Mouse (Mus musculus) forebrain, embryonic 16.5 days (tissue): ENCODE measurements around the gene Tbc1d5. TPM values are rescaled to one million over a fixed set of nuclear protein-coding genes. Genes with fewer than 3 reads are reported as not detected.

ENCODE experiments used
- ATAC-seq: fragments of 200-750 bp; cut with Nextera tagmentation; 2 replicates; pipeline ENCODE4 v1.8.0; 2017; ENCODE audit warnings: mild to moderate bottlenecking, moderate library complexity
- H3K27ac ChIP-seq: fragments of 300-500 bp; sonication (generic); 2 replicates; pipeline ENCODE4 v1.5.1; 2014; ENCODE audit warnings: low read length, control low read depth
- H3K27me3 ChIP-seq: fragments of 300-500 bp; sonication (generic); replicated peaks from 2 replicates; pipeline ENCODE4 v1.6.1; 2014; ENCODE audit warnings: low read length; ENCODE audit not compliant: control insufficient read depth, insufficient read depth
- H3K36me3 ChIP-seq: fragments of 300-500 bp; sonication (generic); 2 replicates; pipeline ENCODE4 v1.6.1; 2014; ENCODE audit not compliant: control insufficient read depth, insufficient read depth
- H3K4me1 ChIP-seq: fragments of 300-500 bp; sonication (generic); replicated peaks from 2 replicates; pipeline ENCODE4 v1.6.1; 2014; ENCODE audit warnings: low read length; ENCODE audit not compliant: control insufficient read depth, insufficient read depth
- H3K4me2 ChIP-seq: fragments of 300-500 bp; sonication (generic); 2 replicates; pipeline ENCODE4 v1.6.1; 2014; ENCODE audit warnings: mild to moderate bottlenecking, low read length, control low read depth
- H3K4me3 ChIP-seq: fragments of 300-500 bp; sonication (generic); replicated peaks from 2 replicates; pipeline ENCODE4 v1.5.1; 2014; ENCODE audit warnings: mild to moderate bottlenecking, low read length, control low read depth
- H3K9ac ChIP-seq: fragments of 300-500 bp; sonication (generic); replicated peaks from 2 replicates; pipeline ENCODE4 v1.6.1; 2014; ENCODE audit warnings: low read depth, low read length, control low read depth
- H3K9me3 ChIP-seq: fragments of 300-500 bp; sonication (generic); 2 replicates; pipeline ENCODE4 v1.6.1; 2016; ENCODE audit warnings: low read length; ENCODE audit not compliant: control insufficient read depth
- WGBS: fragments of 180-500 bp; shearing (Covaris S2); extraction: QIAGEN DNeasy Blood & Tissue Kit; methylation state at CpG from one replicate; pipeline ENCODE4 v1.1.7; 2014; 5-methylcytosine and 5-hydroxymethylcytosine counted together
- polyA plus RNA-seq: library from polyadenylated mRNA; unstranded; fragments of >200 nt; fragmentation: Nextera tagmentation; extraction: Ambion mirVana; gene quantifications from 2 replicates; pipeline ENCODE4 v1.2.1, GENCODE M21; 2015

The Tbc1d5 gene
- polyA plus RNA-seq, 1 experiment from 2014 or later, result 8.1 TPM

- Histone ChIP-seq H3K4me2 (no peak overlapping the region), H3K9ac (no peak overlapping the region), H3K4me1 (0 out of 2 replicates have a peak, but pooled peaks cover 5% of the 10 kb centered on the region), H3K9me3 (no peaks in the 10 kb centered on the region), H3K27ac (no peak overlapping the region), H3K27me3 (no peaks in the 10 kb centered on the region), H3K36me3 (no peaks in the 10 kb centered on the region), H3K4me3 (no peak overlapping the region)
- 39% methylated on average over 8 of the region's 8 CpGs for WGBS
- ATAC-seq, result no peak
Measured at GRCm38 (mm10) chr17:50802380-50802779, 376.8 kb downstream of the Tbc1d5 start.

GRCm38 (mm10) chr17:50795445-50796095 is 383.6 kb downstream of the Tbc1d5 start:
- ATAC-seq, result peak; percentile 89
- H3K27ac ChIP-seq, result no peak overlapping the region
- no peaks in the 10 kb centered on the region for H3K9me3 ChIP-seq
- H3K4me2 ChIP-seq, result no peak overlapping the region
- H3K27me3 ChIP-seq, result no peaks in the 10 kb centered on the region
- no peak overlapping the region for H3K4me3 ChIP-seq
- H3K36me3 ChIP-seq, result no peaks in the 10 kb centered on the region
- H3K4me1 ChIP-seq, result no peaks in the 10 kb centered on the region
- H3K9ac ChIP-seq, result no peak overlapping the region
- WGBS, result 75% methylated on average over 6 of the region's 6 CpGs

GRCm38 (mm10) chr17:50791671-50792070 is 387.5 kb downstream of the Tbc1d5 start:
- H3K4me3 ChIP-seq, result no peak overlapping the region
- ATAC-seq, result no peak
- no peaks in the 10 kb centered on the region for H3K4me1 ChIP-seq
- H3K4me2 ChIP-seq, result no peak overlapping the region
- no peaks in the 10 kb centered on the region for H3K27me3 ChIP-seq
- 90% methylated on average over 2 of the region's 2 CpGs for WGBS
- H3K9me3 ChIP-seq, result no peaks in the 10 kb centered on the region
- no peak overlapping the region for H3K27ac ChIP-seq
- no peak overlapping the region for H3K9ac ChIP-seq
- H3K36me3 ChIP-seq, result no peaks in the 10 kb centered on the region

- H3K4me3 ChIP-seq, result no peak overlapping the region
- H3K4me1 ChIP-seq, result no peaks in the 10 kb centered on the region
- H3K9me3 ChIP-seq, result no peaks in the 10 kb centered on the region
- H3K36me3 ChIP-seq, result no peaks in the 10 kb centered on the region
- no peak overlapping the region for H3K9ac ChIP-seq
- H3K27me3 ChIP-seq, result no peaks in the 10 kb centered on the region
- H3K4me2 ChIP-seq, result no peak overlapping the region
- H3K27ac ChIP-seq, result no peak overlapping the region
- WGBS, result 92% methylated on average over 4 of the region's 4 CpGs
- no peak for ATAC-seq
Measured at GRCm38 (mm10) chr17:50788835-50789234, 390.3 kb downstream of the Tbc1d5 start.

- Histone ChIP-seq H3K4me1 (no peaks in the 10 kb centered on the region), H3K9ac (no peak overlapping the region), H3K27me3 (no peaks in the 10 kb centered on the region), H3K27ac (no peak overlapping the region), H3K4me3 (no peak overlapping the region), H3K9me3 (no peaks in the 10 kb centered on the region), H3K36me3 (no peaks in the 10 kb centered on the region), H3K4me2 (no peak overlapping the region)
- 76% methylated on average over 3 of the region's 3 CpGs for WGBS
- ATAC-seq, result peak; percentile 78
Measured at GRCm38 (mm10) chr17:50775247-50775646, 403.9 kb downstream of the Tbc1d5 start.

GRCm38 (mm10) chr17:50764387-50764786 is 414.8 kb downstream of the Tbc1d5 start:
- H3K36me3 ChIP-seq, result no peaks in the 10 kb centered on the region
- WGBS, result 97% methylated on average over 7 of the region's 7 CpGs
- H3K9ac ChIP-seq, result no peak overlapping the region
- no peaks in the 10 kb centered on the region for H3K9me3 ChIP-seq
- H3K4me2 ChIP-seq, result no peak overlapping the region
- H3K4me1 ChIP-seq, result peaks cover 15% of the 10 kb centered on the region
- H3K4me3 ChIP-seq, result no peak overlapping the region
- no peak overlapping the region for H3K27ac ChIP-seq
- H3K27me3 ChIP-seq, result no peaks in the 10 kb centered on the region
- no peak for ATAC-seq

- no peaks in the 10 kb centered on the region for H3K27me3 ChIP-seq
- peaks cover 15% of the 10 kb centered on the region for H3K4me1 ChIP-seq
- no peak overlapping the region for H3K4me2 ChIP-seq
- WGBS, result 57% methylated on average over 5 of the region's 5 CpGs
- ATAC-seq, result peak; percentile 92
- H3K4me3 ChIP-seq, result no peak overlapping the region
- no peaks in the 10 kb centered on the region for H3K9me3 ChIP-seq
- no peak overlapping the region for H3K9ac ChIP-seq
- H3K36me3 ChIP-seq, result no peaks in the 10 kb centered on the region
- peak overlapping the region; percentile 70 for H3K27ac ChIP-seq
Measured at GRCm38 (mm10) chr17:50763407-50763806, 415.7 kb downstream of the Tbc1d5 start.

- Histone ChIP-seq H3K4me2 (no peak overlapping the region), H3K4me1 (peaks cover 15% of the 10 kb centered on the region), H3K9me3 (no peaks in the 10 kb centered on the region), H3K36me3 (no peaks in the 10 kb centered on the region), H3K27me3 (no peaks in the 10 kb centered on the region), H3K27ac (no peak overlapping the region), H3K4me3 (no peak overlapping the region), H3K9ac (no peak overlapping the region)
- ATAC-seq, result no peak
- WGBS, result 81% methylated on average over 5 of the region's 5 CpGs
Measured at GRCm38 (mm10) chr17:50762231-50762630, 416.9 kb downstream of the Tbc1d5 start.

GRCm38 (mm10) chr17:50761082-50761481 is 418.1 kb downstream of the Tbc1d5 start:
- Histone ChIP-seq H3K4me3 (no peak overlapping the region), H3K4me1 (peaks cover 15% of the 10 kb centered on the region), H3K36me3 (no peaks in the 10 kb centered on the region), H3K27me3 (no peaks in the 10 kb centered on the region), H3K27ac (peak overlapping the region; percentile 28; the same call in 1 of the 2 replicates), H3K4me2 (no peak overlapping the region), H3K9me3 (no peaks in the 10 kb centered on the region), H3K9ac (no peak overlapping the region)
- ATAC-seq, result peak; percentile 23; the same call in 1 of the 2 replicates
- 10% methylated on average over 5 of the region's 5 CpGs for WGBS
